Mouse (Mus musculus) MEL (cell line): Measurements from ENCODE around the gene 1700025G04Rik. TPM values are rescaled to one million over a fixed set of nuclear protein-coding genes. Genes with fewer than 3 reads are reported as not detected.

Source experiments
- DNase-seq: peaks from one replicate; pipeline ENCODE4 v3.0.0; 2011; ENCODE audit warnings: low read depth, low spot score
- H3K27ac ChIP-seq: 2 replicates; pipeline ENCODE4 v1.5.1; 2012; ENCODE audit warnings: low read depth, mild to moderate bottlenecking, control low read depth, low read length, moderate library complexity; ENCODE audit not compliant: control insufficient read depth
- H3K27me3 ChIP-seq, 2 experiments: fragments of 150-350 bp in 1 of 2; sonication (generic) in 1 of 2; 2 replicates each; pipeline ENCODE4 v1.6.1; 2012; ENCODE audit warnings: low read length in 2 of 2, mild to moderate bottlenecking in 2 of 2, improper control_type of control experiment in 1 of 2, moderate library complexity in 1 of 2; ENCODE audit not compliant: insufficient read depth in 2 of 2, control insufficient read depth in 1 of 2
- H3K36me3 ChIP-seq, 2 experiments: 2 replicates each; pipeline ENCODE4 v1.6.1; 2012 to 2014; ENCODE audit warnings: low read length in 2 of 2, improper control_type of control experiment in 1 of 2, inconsistent platforms in 1 of 2, mild to moderate bottlenecking in 1 of 2; ENCODE audit not compliant: insufficient read depth in 2 of 2, control insufficient read depth in 1 of 2
- H3K4me1 ChIP-seq, 2 experiments: fragments of 150-350 bp in 1 of 2; sonication (generic) in 1 of 2; 2 replicates each; pipeline ENCODE4 v1.6.1; 2012; ENCODE audit warnings: low read length in 2 of 2, improper control_type of control experiment in 1 of 2, mild to moderate bottlenecking in 1 of 2; ENCODE audit not compliant: insufficient read depth in 2 of 2, control insufficient read depth in 1 of 2
- H3K4me3 ChIP-seq, 2 experiments: fragments of 150-350 bp in 1 of 2; sonication (generic) in 1 of 2; 2 replicates each; pipeline ENCODE4 v1.5.1; 2012; ENCODE audit warnings: low read depth in 2 of 2, low read length in 2 of 2, mild to moderate bottlenecking in 2 of 2, moderate library complexity in 2 of 2, control low read depth in 1 of 2, improper control_type of control experiment in 1 of 2; ENCODE audit not compliant: control insufficient read depth in 1 of 2, insufficient read depth in 1 of 2
- H3K79me2 ChIP-seq: 2 replicates; pipeline ENCODE4 v1.6.1; 2012; ENCODE audit warnings: mild to moderate bottlenecking, low read length, moderate library complexity; ENCODE audit not compliant: control insufficient read depth, poor library complexity, insufficient read depth
- H3K9ac ChIP-seq: 2 replicates; pipeline ENCODE4 v1.6.1; 2012; ENCODE audit warnings: low read depth, mild to moderate bottlenecking, control low read depth, low read length, moderate library complexity; ENCODE audit not compliant: control insufficient read depth, poor library complexity, severe bottlenecking
- H3K9me3 ChIP-seq: fragments of 150-350 bp; sonication (generic); replicated peaks from 2 replicates; pipeline ENCODE4 v1.6.1; 2012; ENCODE audit warnings: mild to moderate bottlenecking, low read length, improper control_type of control experiment, moderate library complexity; ENCODE audit not compliant: insufficient read depth
- BHLHE40 ChIP-seq: IDR thresholded peaks from 2 replicates; pipeline ENCODE4 v1.6.1; 2012; ENCODE audit warnings: low read depth, mild to moderate bottlenecking, inconsistent platforms, low read length, improper control_type of control experiment, borderline replicate concordance
- E2F4 ChIP-seq: IDR thresholded peaks from 2 replicates; pipeline ENCODE4 v1.6.1; 2011; ENCODE audit warnings: low read depth, low read length, improper control_type of control experiment, borderline replicate concordance
- ELF1 ChIP-seq: IDR thresholded peaks from 2 replicates; pipeline ENCODE4 v1.6.1; 2014; ENCODE audit warnings: low read depth, mild to moderate bottlenecking, inconsistent platforms, low read length, improper control_type of control experiment, moderate library complexity
- ETS1 ChIP-seq: IDR thresholded peaks from 2 replicates; pipeline ENCODE4 v1.6.1; 2012; ENCODE audit warnings: low read depth, mild to moderate bottlenecking, inconsistent platforms, low read length, improper control_type of control experiment, moderate library complexity
- HCFC1 ChIP-seq: IDR thresholded peaks from 2 replicates; pipeline ENCODE4 v1.6.1; 2012; ENCODE audit warnings: low read depth, mild to moderate bottlenecking, inconsistent platforms, low read length, improper control_type of control experiment, moderate library complexity
- KAT2A ChIP-seq: conservative IDR thresholded peaks from 2 replicates; pipeline ENCODE4 v1.6.1; 2012; ENCODE audit warnings: low read depth, low read length, improper control_type of control experiment, inconsistent platforms
- MAFK ChIP-seq: IDR thresholded peaks from 2 replicates; pipeline ENCODE4 v1.6.1; 2011; ENCODE audit warnings: low read depth, mild to moderate bottlenecking, low read length, improper control_type of control experiment, borderline replicate concordance
- MEF2A ChIP-seq: IDR thresholded peaks from 2 replicates; pipeline ENCODE4 v1.6.1; 2014; ENCODE audit warnings: low read depth, mild to moderate bottlenecking, inconsistent platforms, low read length, improper control_type of control experiment; ENCODE audit not compliant: poor library complexity, insufficient replicate concordance, severe bottlenecking; ENCODE audit errors: extremely low read depth
- MYC ChIP-seq: IDR thresholded peaks from 2 replicates; pipeline ENCODE4 v1.6.1; 2011; ENCODE audit warnings: low read depth, mild to moderate bottlenecking, low read length, improper control_type of control experiment, moderate library complexity
- NELFE ChIP-seq: IDR thresholded peaks from 2 replicates; pipeline ENCODE4 v1.6.1; 2011; ENCODE audit warnings: low read depth, low read length, improper control_type of control experiment
- POLR2AphosphoS2 ChIP-seq: IDR thresholded peaks from 2 replicates; pipeline ENCODE4 v1.6.1; 2011; ENCODE audit warnings: low read length, improper control_type of control experiment
- TAL1 ChIP-seq: IDR thresholded peaks from 2 replicates; pipeline ENCODE4 v1.6.1; 2012; ENCODE audit warnings: mild to moderate bottlenecking, inconsistent platforms, low read length, moderate library complexity, mixed read lengths
- TBP ChIP-seq: IDR thresholded peaks from 2 replicates; pipeline ENCODE4 v1.8.0; 2011; ENCODE audit warnings: low read depth, low read length, improper control_type of control experiment
- USF1 ChIP-seq: IDR thresholded peaks from 2 replicates; pipeline ENCODE4 v1.6.1; 2014; ENCODE audit warnings: low read depth, mild to moderate bottlenecking, inconsistent platforms, low read length, improper control_type of control experiment, moderate library complexity
- USF2 ChIP-seq, 2 experiments: IDR thresholded peaks; 2 replicates each; pipeline ENCODE4 v1.6.1; 2011 to 2012; ENCODE audit warnings: improper control_type of control experiment in 2 of 2, low read length in 2 of 2, borderline replicate concordance in 1 of 2, inconsistent platforms in 1 of 2, low read depth in 1 of 2, mild to moderate bottlenecking in 1 of 2; ENCODE audit not compliant: insufficient read depth in 1 of 2
- ZC3H11A ChIP-seq: IDR thresholded peaks from 2 replicates; pipeline ENCODE4 v1.6.1; 2012; ENCODE audit warnings: low read depth, mild to moderate bottlenecking, inconsistent platforms, low read length, improper control_type of control experiment
- ZKSCAN1 ChIP-seq: IDR thresholded peaks from 2 replicates; pipeline ENCODE4 v1.6.1; 2012; ENCODE audit warnings: low read depth, mild to moderate bottlenecking, inconsistent platforms, low read length, improper control_type of control experiment, moderate library complexity
- ZMIZ1 ChIP-seq: IDR thresholded peaks from 2 replicates; pipeline ENCODE4 v1.6.1; 2012; ENCODE audit warnings: low read depth, mild to moderate bottlenecking, inconsistent platforms, low read length, improper control_type of control experiment, moderate library complexity
- ZNF384 ChIP-seq: IDR thresholded peaks from 2 replicates; pipeline ENCODE4 v1.6.1; 2012; ENCODE audit warnings: low read depth, mild to moderate bottlenecking, inconsistent platforms, low read length, improper control_type of control experiment
- polyA plus RNA-seq, 2 experiments: library from polyadenylated mRNA; stranded (reverse) in 1 of 2; unstranded in 1 of 2; fragments of >175 nt in 1 of 2; fragments of >200 nt in 1 of 2; gene quantifications; 2 replicates each; pipeline versions ENCODE4 v1.2.1 to v1.2.4; 2012; ENCODE audit warnings: low replicate concordance in 2 of 2, low read depth in 1 of 2; ENCODE audit not compliant: insufficient read length in 2 of 2, insufficient read depth in 1 of 2, missing spikeins in 1 of 2
- total RNA-seq: library from RNA; depleted of rRNA; stranded (reverse); fragments of 300-350 nt; gene quantifications from 2 replicates; pipeline ENCODE4 v1.2.3, GENCODE M21; 2012

1700025G04Rik gene
- total and polyA plus RNA-seq, 3 experiments: 0.04 to 0.91 TPM; not detected in 1

- TF ChIP-seq MEF2A: no peak
- TF ChIP-seq ZC3H11A: no peak
- no peak for TF ChIP-seq E2F4
- TF ChIP-seq NELFE: no peak
- TF ChIP-seq ZKSCAN1: no peak
- no peak for TF ChIP-seq TAL1
- TF ChIP-seq POLR2AphosphoS2: no peak
- TF ChIP-seq USF1: no peak
- no peak overlapping the region for H3K4me3 ChIP-seq
- DNase-seq: no peak
Measured at GRCm38 (mm10) chr1:151918806-151919357, 171.0 kb downstream of the 1700025G04Rik start.

GRCm38 (mm10) chr1:151917736-151918135 is 172.2 kb downstream of the 1700025G04Rik start:
- no peak for TF ChIP-seq MYC
- no peak for TF ChIP-seq E2F4
- no peak for TF ChIP-seq TBP
- TF ChIP-seq USF2 (IDR thresholded peaks at IDR 0.05; ENCODE audit: borderline replicate concordance in 1 of 2, insufficient read depth in 1 of 2, low read depth in 1 of 2, low read length in 2 of 2): no peak
- no peak for TF ChIP-seq ETS1
- TF ChIP-seq ZNF384: no peak
- no peak for TF ChIP-seq ELF1
- no peak for TF ChIP-seq HCFC1
- no peak for TF ChIP-seq BHLHE40
- no peak for TF ChIP-seq TAL1
- no peak for TF ChIP-seq ZMIZ1
- no peak for TF ChIP-seq USF1
- TF ChIP-seq MAFK: no peak
- no peak for TF ChIP-seq ZC3H11A
- TF ChIP-seq KAT2A: no peak
- TF ChIP-seq, all 39 proteins: peak for 0
- no peak overlapping the region for H3K27ac ChIP-seq
- no peaks in the 10 kb centered on the region for H3K27me3 ChIP-seq
- H3K79me2 ChIP-seq: no peaks in the 10 kb centered on the region
- H3K9ac ChIP-seq: no peak overlapping the region
- H3K4me1 ChIP-seq: no peaks in the 10 kb centered on the region
- no peak overlapping the region for H3K4me3 ChIP-seq
- H3K9me3 ChIP-seq: no peaks in the 10 kb centered on the region
- no peaks in the 10 kb centered on the region for H3K36me3 ChIP-seq
- no peak for DNase-seq

More at GRCm38 (mm10) chr1:151918806-151919357, 171.0 kb downstream of the 1700025G04Rik start:
- Histone ChIP-seq H3K9ac (no peak overlapping the region), H3K36me3 (no peaks in the 10 kb centered on the region), H3K9me3 (no peaks in the 10 kb centered on the region), H3K79me2 (no peaks in the 10 kb centered on the region), H3K4me1 (no peaks in the 10 kb centered on the region), H3K27ac (no peak overlapping the region), H3K27me3 (peaks cover 0 to 2% of the 10 kb centered on the region in 2 experiments; a peak in 2 of 4 replicates)
